Mouse (Mus musculus) hindbrain, embryonic 15.5 days (tissue): ENCODE measurements around the gene 1700003E16Rik. TPM values are rescaled to one million over a fixed set of nuclear protein-coding genes. Genes with fewer than 3 reads are reported as not detected.

Experiments used
- ATAC-seq: fragments of 200-750 bp; cut with Nextera tagmentation; 2 replicates; pipeline ENCODE4 v1.8.0; 2017; ENCODE audit warnings: low read depth, moderate number of reproducible peaks, moderate TSS enrichment; ENCODE audit not compliant: low FRiP score
- H3K27ac ChIP-seq: fragments of 300-500 bp; sonication (generic); replicated peaks from 2 replicates; pipeline ENCODE4 v1.5.1; 2015; ENCODE audit warnings: mild to moderate bottlenecking, inconsistent platforms
- H3K27me3 ChIP-seq: fragments of 300-500 bp; sonication (generic); 2 replicates; pipeline ENCODE4 v1.6.1; 2015; ENCODE audit warnings: control low read depth, inconsistent platforms
- H3K36me3 ChIP-seq: fragments of 300-500 bp; sonication (generic); 2 replicates; pipeline ENCODE4 v1.6.1; 2015; ENCODE audit warnings: control low read depth, inconsistent platforms
- H3K4me1 ChIP-seq: fragments of 300-500 bp; sonication (generic); replicated peaks from 2 replicates; pipeline ENCODE4 v1.6.1; 2015; ENCODE audit warnings: control low read depth, inconsistent platforms
- H3K4me2 ChIP-seq: fragments of 300-500 bp; sonication (generic); 2 replicates; pipeline ENCODE4 v1.6.1; 2015; ENCODE audit warnings: moderate library complexity, mild to moderate bottlenecking, inconsistent platforms
- H3K4me3 ChIP-seq: fragments of 300-500 bp; sonication (generic); 2 replicates; pipeline ENCODE4 v1.5.1; 2015; ENCODE audit warnings: mild to moderate bottlenecking, inconsistent platforms
- H3K9ac ChIP-seq: fragments of 300-500 bp; sonication (generic); 2 replicates; pipeline ENCODE4 v1.6.1; 2015; ENCODE audit warnings: inconsistent platforms
- H3K9me3 ChIP-seq: fragments of 300-500 bp; sonication (generic); 2 replicates; pipeline ENCODE4 v1.6.1; 2016; ENCODE audit warnings: control low read depth, inconsistent platforms
- WGBS: fragments of 180-500 bp; shearing (Covaris S2); methylation state at CpG from one replicate; pipeline ENCODE4 v1.1.7; 2015; 5-methylcytosine and 5-hydroxymethylcytosine counted together
- polyA plus RNA-seq: library from polyadenylated mRNA; unstranded; fragments of >200 nt; fragmentation: Nextera tagmentation; extraction: Ambion mirVana; gene quantifications from 2 replicates; pipeline ENCODE4 v1.2.1, GENCODE M21; 2015

Gene 1700003E16Rik
- 9.7 and 9.8 TPM in 2 replicates for polyA plus RNA-seq

DNA sequence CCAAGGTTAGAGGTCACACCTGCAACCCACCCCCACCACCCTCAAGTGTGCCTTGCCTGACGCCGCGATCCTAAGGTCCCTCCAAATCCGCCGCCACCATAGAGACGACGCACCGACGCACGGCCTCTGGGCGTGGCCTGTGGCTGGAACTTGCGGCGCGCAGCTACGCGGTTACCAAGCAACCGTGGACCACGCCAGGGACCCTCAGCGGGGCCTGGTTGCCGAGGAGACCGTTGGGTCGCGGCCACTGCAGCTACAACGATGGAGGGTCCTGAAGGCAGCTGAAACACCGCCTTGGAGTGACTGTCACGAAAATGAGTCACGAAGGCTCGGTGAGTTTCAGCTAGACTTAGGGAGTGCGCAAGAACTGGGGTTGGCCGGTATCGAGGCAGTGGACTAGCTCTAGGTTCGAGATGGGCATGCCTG lies at the start of gene 1700003E16Rik, which contains the start of gene Wdr54:
Gene 1700003E16Rik, plus strand, starts transcription at position 146 of the 426 bp plus-strand sequence.
Gene Wdr54, minus strand, starts transcription at position 139 of the 426 bp plus-strand sequence.
- 2% methylated on average over 32 of the region's 32 CpGs for WGBS
- Histone ChIP-seq H3K36me3 (no peaks in the 10 kb centered on the region), H3K9ac (peak within 1 kb of the TSS; percentile 52), H3K27me3 (peaks cover 15% of the 10 kb centered on the region), H3K4me1 (peaks cover 16% of the 10 kb centered on the region), H3K4me3 (peak within 1 kb of the TSS; percentile 50), H3K27ac (0 out of 2 replicates have a peak within 1 kb of the TSS, but pooled peaks have one; percentile 2), H3K9me3 (no peaks in the 10 kb centered on the region), H3K4me2 (peak within 1 kb of the TSS; percentile 85)
- ATAC-seq: peak; percentile 93

DNA sequence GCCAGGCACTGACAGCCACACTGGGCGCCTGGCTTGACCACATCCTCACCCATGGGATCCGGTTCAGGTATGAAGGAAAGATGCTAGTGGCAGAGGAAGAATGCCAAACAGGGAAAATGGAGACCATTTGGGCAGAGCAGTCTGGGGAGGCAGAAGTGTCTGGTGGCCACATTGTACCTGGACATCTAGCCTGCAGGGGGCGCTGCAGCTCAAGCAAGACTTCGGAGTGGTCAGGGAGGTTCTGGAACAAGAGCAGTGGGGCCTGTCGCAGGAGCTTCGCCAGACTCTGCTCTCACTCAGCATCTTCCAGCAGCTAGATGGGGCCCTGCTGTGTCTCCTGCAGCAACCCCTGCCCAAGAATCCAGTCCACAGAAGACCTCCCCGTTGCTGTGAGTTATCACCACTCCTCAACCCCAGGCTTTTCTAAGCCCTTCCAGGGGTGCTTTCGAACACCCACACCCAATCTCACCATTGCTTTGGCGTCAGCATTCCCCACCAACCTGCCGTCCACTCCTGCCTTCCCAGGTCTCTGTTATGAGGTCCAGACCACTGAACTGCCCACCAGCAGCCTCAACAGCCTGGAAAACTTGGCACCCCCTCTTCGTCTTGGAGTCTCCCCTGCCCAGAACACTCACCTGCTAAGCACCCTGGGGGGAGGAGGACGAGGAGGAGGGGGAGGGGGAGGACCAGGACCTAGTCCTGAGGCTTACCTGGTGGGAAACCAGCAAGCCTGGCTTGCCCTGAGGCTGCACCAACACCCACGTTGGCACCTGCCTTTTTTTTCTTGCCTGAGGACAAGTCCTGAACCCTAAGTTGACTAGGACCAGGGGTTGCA lies 48.4 kb upstream of the 1700003E16Rik start:
- peak overlapping the region; percentile 81 for H3K4me3 ChIP-seq
- H3K27me3 ChIP-seq: no peaks in the 10 kb centered on the region
- peaks cover 36% of the 10 kb centered on the region for H3K4me1 ChIP-seq
- ATAC-seq: 0 out of 2 replicates have a peak, but pooled peaks have one; percentile 7
- peaks cover 2% of the 10 kb centered on the region; the same call in 1 of the 2 replicates for H3K36me3 ChIP-seq
- peak overlapping the region; percentile 94 for H3K4me2 ChIP-seq
- peak overlapping the region; percentile 83 for H3K9ac ChIP-seq
- peak overlapping the region; percentile 86; the same call in 1 of the 2 replicates for H3K27ac ChIP-seq
- no peaks in the 10 kb centered on the region for H3K9me3 ChIP-seq
- 34% methylated on average over 13 of the region's 13 CpGs for WGBS

DNA sequence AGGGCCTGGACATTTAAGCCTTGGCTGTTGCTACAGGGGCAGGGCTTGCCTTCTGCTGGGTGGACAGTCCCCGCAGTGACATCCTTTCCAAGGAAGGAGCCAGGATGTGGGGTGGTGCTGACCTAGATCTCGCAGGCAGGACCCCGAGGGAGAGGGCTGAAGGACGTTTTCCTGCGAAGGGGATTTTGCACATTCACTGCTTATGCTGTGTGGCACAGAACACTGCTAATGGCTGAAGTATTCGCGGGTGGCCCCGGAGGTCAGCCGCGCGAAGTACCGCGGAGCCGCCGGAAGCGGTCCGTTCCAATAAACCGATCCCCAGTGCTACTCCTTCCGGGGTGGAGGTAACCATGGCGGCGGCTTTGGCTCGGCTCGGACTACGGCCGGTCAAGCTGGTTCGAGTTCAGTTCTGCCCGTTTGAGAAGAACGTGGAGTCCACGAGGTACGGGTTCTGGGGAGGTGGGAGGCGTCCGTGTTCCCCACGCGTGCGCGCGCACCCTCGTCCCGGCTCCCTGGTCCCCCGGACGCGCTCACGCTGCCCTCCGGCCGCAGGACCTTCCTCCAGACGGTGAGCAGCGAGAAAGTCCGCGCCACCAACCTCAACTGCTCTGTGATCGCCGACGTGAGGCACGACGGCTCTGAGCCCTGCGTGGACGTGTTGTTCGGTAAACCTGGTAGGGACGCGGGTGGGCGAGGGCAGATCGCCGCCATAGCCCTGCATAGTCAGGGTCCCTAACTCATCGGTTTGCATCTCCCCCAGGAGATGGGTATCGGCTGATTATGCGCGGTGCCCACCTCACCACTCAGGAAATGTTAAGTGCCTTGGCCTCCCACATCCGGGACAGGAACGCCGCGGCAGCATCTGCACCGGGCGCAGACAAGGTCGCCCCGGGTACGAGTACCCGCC lies 47.2 kb upstream of the 1700003E16Rik start, which contains the start of gene Mrpl53:
Gene Mrpl53, plus strand, starts transcription at position 279 of the 907 bp plus-strand sequence.
- H3K4me1 ChIP-seq: peaks cover 27% of the 10 kb centered on the region
- peak within 1 kb of the TSS; percentile 83 for H3K9ac ChIP-seq

DNA sequence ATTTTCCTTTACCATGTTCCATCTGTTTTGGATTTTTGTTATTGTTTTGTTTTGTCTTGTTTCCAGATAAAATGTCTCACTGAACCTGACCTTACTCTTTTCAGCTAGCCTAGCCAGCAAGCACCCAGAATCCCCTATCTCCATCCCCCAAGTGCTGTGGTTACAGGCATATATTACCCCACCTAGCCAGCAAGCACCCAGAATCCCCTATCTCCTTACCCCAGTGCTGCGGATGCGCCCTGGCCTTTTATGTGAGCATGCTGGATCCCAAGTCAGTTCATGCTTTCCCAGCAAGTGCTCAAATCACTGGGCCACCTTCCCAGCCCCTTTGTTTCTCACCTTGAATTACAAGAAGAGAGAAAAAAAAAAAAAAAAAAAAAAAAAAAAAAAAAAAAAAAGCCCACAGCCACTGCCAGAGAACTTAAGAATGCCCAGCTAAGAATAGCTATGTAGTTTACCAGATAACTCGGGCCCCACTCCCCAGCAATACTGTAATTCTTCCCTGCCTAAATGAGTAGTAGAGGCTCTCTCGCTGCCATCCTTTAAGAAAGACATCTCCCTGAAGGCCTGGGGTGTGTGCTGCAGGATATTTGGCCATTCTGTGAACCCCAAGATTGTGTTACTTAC lies 44.6 kb upstream of the 1700003E16Rik start:
- Histone ChIP-seq H3K36me3 (peaks cover 2% of the 10 kb centered on the region; the same call in 1 of the 2 replicates), H3K4me3 (no peak overlapping the region), H3K27me3 (no peaks in the 10 kb centered on the region), H3K9ac (no peak overlapping the region), H3K4me1 (peaks cover 43% of the 10 kb centered on the region), H3K27ac (no peak overlapping the region), H3K9me3 (no peaks in the 10 kb centered on the region), H3K4me2 (no peak overlapping the region)
- ATAC-seq: no peak
- 88% methylated on average over 4 of the region's 4 CpGs for WGBS

More for the DNA sequence above, 47.2 kb upstream of the 1700003E16Rik start, which contains the start of gene Mrpl53:
- H3K27me3 ChIP-seq: no peaks in the 10 kb centered on the region
- H3K9me3 ChIP-seq: no peaks in the 10 kb centered on the region
- peak within 1 kb of the TSS; percentile 81 for H3K4me3 ChIP-seq
- H3K36me3 ChIP-seq: peaks cover 2% of the 10 kb centered on the region; the same call in 1 of the 2 replicates
- WGBS: under 1% methylated on average over 76 of the region's 76 CpGs
- H3K27ac ChIP-seq: peak within 1 kb of the TSS; percentile 86
- ATAC-seq: peak; percentile 92
- H3K4me2 ChIP-seq: peak within 1 kb of the TSS; percentile 94

DNA sequence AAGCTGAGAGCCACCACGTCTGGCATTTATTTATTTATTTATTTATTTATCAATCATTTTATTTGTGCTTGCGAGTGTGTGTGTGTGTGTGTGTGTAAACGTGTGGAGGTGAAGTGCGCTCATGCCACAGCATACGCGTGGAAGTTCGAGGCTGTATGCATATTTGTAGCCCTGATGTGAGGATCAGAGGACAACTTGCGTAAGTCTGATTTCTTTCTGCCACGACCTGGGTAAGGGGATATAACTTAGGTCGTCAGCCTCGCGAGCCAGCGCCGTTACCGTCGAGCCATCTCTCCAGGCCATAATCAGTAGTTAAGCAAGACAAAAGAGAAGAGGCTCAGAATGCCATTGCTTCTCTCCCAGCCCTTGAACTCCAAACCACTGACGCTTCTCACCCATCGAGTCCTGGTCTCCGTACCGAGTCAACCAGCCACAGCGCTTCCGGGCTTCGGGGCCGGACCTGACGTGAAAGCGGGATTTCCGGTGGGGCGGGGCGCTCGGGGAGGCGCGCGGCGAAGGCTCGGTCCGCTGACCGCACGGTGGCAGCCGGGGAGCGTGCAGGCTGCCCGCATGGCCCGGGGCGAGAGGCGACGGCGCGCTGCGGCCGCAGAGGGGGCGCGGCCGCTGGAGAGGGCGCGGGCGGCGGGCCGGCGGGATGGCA lies 41.1 kb upstream of the 1700003E16Rik start, which contains the start of gene Mogs:
Gene Mogs, plus strand, starts transcription at position 486 of the 661 bp plus-strand sequence.
- peaks cover 46% of the 10 kb centered on the region for H3K4me1 ChIP-seq
- H3K27me3 ChIP-seq: no peaks in the 10 kb centered on the region
- ATAC-seq: peak; percentile 91
- WGBS: 1% methylated on average over 51 of the region's 58 CpGs
- H3K4me2 ChIP-seq: peak within 1 kb of the TSS; percentile 95
- peak within 1 kb of the TSS; percentile 86 for H3K9ac ChIP-seq
- H3K27ac ChIP-seq: peak within 1 kb of the TSS; percentile 81
- H3K9me3 ChIP-seq: no peaks in the 10 kb centered on the region
- H3K4me3 ChIP-seq: peak within 1 kb of the TSS; percentile 70
- H3K36me3 ChIP-seq: peaks cover 22% of the 10 kb centered on the region

DNA sequence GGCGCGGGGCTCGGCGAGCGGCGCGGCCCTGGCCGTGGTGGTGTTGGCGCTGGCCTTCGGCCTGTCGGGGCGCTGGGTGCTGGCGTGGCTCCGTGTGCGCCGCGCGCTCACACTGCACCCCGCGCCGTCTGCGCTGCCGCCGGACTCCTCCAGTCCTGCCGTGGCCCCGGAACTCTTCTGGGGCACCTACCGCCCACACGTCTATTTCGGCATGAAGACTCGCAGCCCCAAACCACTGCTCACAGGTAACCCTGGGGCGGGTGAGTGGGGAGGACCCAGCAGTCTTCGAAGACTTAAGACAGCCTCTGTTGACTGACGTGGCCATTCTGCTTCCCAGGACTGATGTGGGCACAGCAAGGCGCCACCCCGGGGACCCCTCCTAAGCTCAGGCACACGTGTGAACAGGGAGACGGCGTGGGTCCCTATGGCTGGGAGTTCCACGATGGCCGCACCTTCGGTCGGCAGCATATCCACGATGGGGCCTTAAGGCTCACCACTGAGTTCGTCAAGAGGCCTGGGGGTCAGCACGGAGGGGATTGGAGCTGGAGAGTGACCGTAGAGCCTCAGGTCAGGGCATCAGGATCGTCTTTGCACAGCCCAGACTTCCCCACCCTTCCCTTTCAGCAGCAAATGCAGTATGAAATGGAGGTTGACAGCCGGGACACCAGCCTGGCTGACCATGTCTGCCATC lies 40.4 kb upstream of the 1700003E16Rik start:
- 2% methylated on average over 37 of the region's 48 CpGs for WGBS

DNA sequence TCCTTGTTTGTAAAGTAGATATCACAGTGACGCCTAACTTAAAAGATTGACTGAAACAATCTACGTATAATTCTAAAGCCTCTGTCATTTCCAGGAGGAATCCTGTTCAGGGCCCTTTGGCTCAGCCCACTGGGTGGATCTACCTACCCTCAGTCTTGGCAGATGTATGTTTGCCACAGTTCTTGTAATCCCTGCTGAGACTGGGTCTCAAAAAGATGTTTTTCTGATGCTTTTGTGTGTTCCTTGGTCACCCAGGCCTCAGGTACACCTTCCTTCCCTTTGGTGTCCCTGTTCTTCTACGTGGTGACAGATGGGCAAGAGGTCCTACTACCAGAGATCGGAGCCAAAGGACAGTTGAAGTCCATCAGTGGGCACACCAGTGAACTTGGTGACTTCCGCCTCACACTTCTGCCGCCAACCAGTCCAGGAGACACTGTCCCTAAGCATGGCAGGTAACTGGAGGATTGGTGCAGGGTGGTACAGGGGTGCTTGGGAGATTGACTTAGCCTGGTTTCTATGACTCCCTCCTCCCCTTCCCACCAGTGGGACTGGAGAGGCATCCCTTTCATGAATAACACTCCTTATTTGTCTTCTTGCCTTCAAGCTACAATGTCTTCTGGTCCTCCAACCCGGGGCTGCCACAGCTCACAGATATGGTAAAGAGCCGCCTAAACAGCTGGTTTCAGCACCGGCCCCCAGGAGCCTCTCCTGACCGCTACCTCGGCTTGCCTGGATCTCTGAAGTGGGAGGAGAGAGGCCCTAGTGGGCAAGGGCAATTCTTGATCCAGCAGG lies 39.6 kb upstream of the 1700003E16Rik start:
- H3K36me3 ChIP-seq: peaks cover 22% of the 10 kb centered on the region
- no peak for ATAC-seq
- peaks cover 48% of the 10 kb centered on the region for H3K4me1 ChIP-seq
- H3K9ac ChIP-seq: peak overlapping the region; percentile 86
- WGBS: 86% methylated on average over 11 of the region's 11 CpGs
- H3K4me3 ChIP-seq: peak overlapping the region; percentile 70
- H3K4me2 ChIP-seq: peak overlapping the region; percentile 95
- H3K9me3 ChIP-seq: no peaks in the 10 kb centered on the region
- H3K27ac ChIP-seq: 0 out of 2 replicates have a peak overlapping the region, but pooled peaks have one; percentile 81
- H3K27me3 ChIP-seq: no peaks in the 10 kb centered on the region

More for the DNA sequence above, 40.4 kb upstream of the 1700003E16Rik start:
- Histone ChIP-seq H3K27ac (peak overlapping the region; percentile 81), H3K4me2 (peak overlapping the region; percentile 95), H3K36me3 (peaks cover 22% of the 10 kb centered on the region), H3K9me3 (no peaks in the 10 kb centered on the region), H3K4me1 (peaks cover 48% of the 10 kb centered on the region), H3K27me3 (no peaks in the 10 kb centered on the region), H3K4me3 (peak overlapping the region; percentile 70), H3K9ac (peak overlapping the region; percentile 86)
- ATAC-seq: peak; percentile 63

DNA sequence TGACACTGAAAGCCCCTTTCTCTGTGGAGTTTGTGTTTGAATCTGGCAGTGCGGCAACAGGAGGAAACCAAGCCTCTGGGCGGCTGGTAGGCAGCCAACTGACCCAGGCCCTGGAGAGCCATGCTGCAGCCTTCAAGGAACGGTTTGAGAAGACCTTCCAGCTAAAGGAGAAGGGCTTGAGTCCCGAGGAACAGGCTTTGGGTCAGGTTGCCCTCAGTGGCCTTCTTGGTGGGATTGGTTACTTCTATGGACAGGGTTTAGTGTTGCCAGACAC lies 39.1 kb upstream of the 1700003E16Rik start:
- H3K27ac ChIP-seq: no peak overlapping the region
- H3K4me2 ChIP-seq: peak overlapping the region; percentile 95; the same call in 1 of the 2 replicates
- no peaks in the 10 kb centered on the region for H3K9me3 ChIP-seq
- WGBS: 89% methylated on average over 4 of the region's 4 CpGs
- ATAC-seq: no peak
- peaks cover 52% of the 10 kb centered on the region for H3K4me1 ChIP-seq
- no peak overlapping the region for H3K4me3 ChIP-seq
- no peaks in the 10 kb centered on the region for H3K27me3 ChIP-seq
- peaks cover 22% of the 10 kb centered on the region for H3K36me3 ChIP-seq
- no peak overlapping the region for H3K9ac ChIP-seq

DNA sequence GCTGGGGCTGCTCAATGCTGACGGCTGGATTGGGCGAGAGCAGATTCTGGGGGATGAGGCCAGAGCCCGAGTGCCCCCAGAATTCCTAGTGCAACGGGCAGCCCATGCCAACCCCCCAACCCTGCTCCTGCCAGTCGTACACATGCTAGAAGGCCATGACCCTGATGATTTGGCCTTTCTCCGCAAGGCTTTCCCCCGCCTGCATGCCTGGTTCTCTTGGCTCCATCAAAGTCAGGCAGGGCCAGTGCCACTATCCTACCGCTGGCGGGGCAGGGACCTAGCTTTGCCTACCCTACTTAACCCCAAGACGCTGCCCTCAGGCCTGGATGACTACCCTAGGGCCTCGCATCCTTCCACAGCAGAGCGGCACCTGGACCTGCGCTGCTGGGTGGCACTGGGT lies 38.6 kb upstream of the 1700003E16Rik start:
- Histone ChIP-seq H3K27ac (no peak overlapping the region), H3K4me1 (peaks cover 58% of the 10 kb centered on the region)

DNA sequence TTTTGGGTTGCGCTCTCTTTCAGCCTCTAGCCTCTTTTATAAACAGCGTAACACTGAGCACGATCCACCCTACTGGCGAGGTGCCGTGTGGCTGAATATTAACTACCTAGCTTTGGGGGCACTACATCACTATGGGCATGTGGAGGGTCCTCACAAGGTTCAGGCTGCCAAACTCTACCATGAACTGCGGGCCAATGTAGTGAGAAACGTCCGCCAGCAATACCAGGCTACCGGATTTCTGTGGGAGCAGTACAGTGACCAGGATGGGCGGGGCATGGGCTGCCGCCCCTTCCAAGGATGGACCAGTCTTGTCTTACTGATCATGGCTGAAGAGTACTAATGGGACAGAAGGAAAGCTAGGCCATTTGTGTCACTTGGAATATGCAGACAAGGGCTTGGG lies 37.8 kb upstream of the 1700003E16Rik start:
- no peak for ATAC-seq
- peaks cover 64% of the 10 kb centered on the region for H3K4me1 ChIP-seq
- H3K36me3 ChIP-seq: peaks cover 22% of the 10 kb centered on the region
- H3K9ac ChIP-seq: no peak overlapping the region
- H3K27ac ChIP-seq: no peak overlapping the region
- H3K4me2 ChIP-seq: no peak overlapping the region
- no peaks in the 10 kb centered on the region for H3K9me3 ChIP-seq
- no peak overlapping the region for H3K4me3 ChIP-seq
- no peaks in the 10 kb centered on the region for H3K27me3 ChIP-seq
- WGBS: 78% methylated on average over 11 of the region's 11 CpGs

More for the DNA sequence above, 38.6 kb upstream of the 1700003E16Rik start:
- H3K27me3 ChIP-seq: no peaks in the 10 kb centered on the region
- H3K4me2 ChIP-seq: no peak overlapping the region
- WGBS: 91% methylated on average over 13 of the region's 13 CpGs
- H3K9me3 ChIP-seq: no peaks in the 10 kb centered on the region
- peaks cover 22% of the 10 kb centered on the region for H3K36me3 ChIP-seq
- no peak for ATAC-seq
- no peak overlapping the region for H3K4me3 ChIP-seq
- no peak overlapping the region for H3K9ac ChIP-seq
